ENCODE assay signal across 9 mouse cellular contexts in genomic region chr6:37473674-37474342, GRCm38 (mm10). TPM values are rescaled to one million over a fixed set of nuclear protein-coding genes. Genes with fewer than 3 reads are reported as not detected.
A peak's percentile ranks its signal among the peaks of the same experiment; 100 is the strongest.
DNase-seq lines count a peak whose midpoint lies in the region; ATAC-seq lines count a peak whose summit lies in the region.
"Had no signal": no experiment of that assay in that cellular context is flagged by ENCODE, and none has a peak within 500 bp of the region (broad histone marks: within the 10 kb centered on the region; RNA-seq: fewer than 3 reads in every experiment).

No protein-coding gene starts in this region.

- no peak for ATAC-seq in granulocyte monocyte progenitor cell, adult 5-6 weeks (replicated peaks; ENCODE audit: poor library complexity, severe bottlenecking)

- H3K36me3 ChIP-seq in splenic B cell, adult 2 months (ENCODE audit: control insufficient read depth, insufficient read depth, low read length, poor library complexity, severe bottlenecking): no peaks in the 10 kb centered on the region
- H3K36me3 ChIP-seq: limb, embryonic 12.5 days had no signal

- DNase-seq in gastrocnemius, postnatal 10 days: peak; percentile 16
- no peak for DNase-seq in gastrocnemius, adult 18-20 months (ENCODE audit: low spot score)
- peak; percentile 48 for DNase-seq in testis, postnatal 10 days (ENCODE audit: low spot score)
- no peak for DNase-seq in testis, postnatal 14 days (ENCODE audit: low spot score)
- DNase-seq in kidney, postnatal 10 days: peak; percentile 50
- peak; percentile 53 for DNase-seq in splenic B cell, adult 2 months (ENCODE audit: low read depth, low spot score)
- DNase-seq in cerebellum, adult 11 months: no peak

- no peaks in the 10 kb centered on the region for H3K27me3 ChIP-seq in splenic B cell, adult 2 months (ENCODE audit: control insufficient read depth, insufficient read depth, low read length, poor library complexity, severe bottlenecking)
- H3K27me3 ChIP-seq: limb, embryonic 12.5 days had no signal

RNA-seq across cellular contexts. Expression of gene Creb3l2, which starts 31.9 kb away (rescaled TPM):
- 10 to 100 TPM; 18.2 to 24.0 TPM for total RNA-seq in gastrocnemius, postnatal 10 days (2021)
- 10 to 100 TPM; 11.9 to 13.2 TPM for total RNA-seq in gastrocnemius, adult 18-20 months (2021)
- 12.1 and 12.4 TPM in 2 replicates for total RNA-seq in granulocyte monocyte progenitor cell, adult 5-6 weeks (2014; fragmentation: Nextera tagmentation)
- total RNA-seq in granulocyte monocyte progenitor cell, adult 5-6 weeks (2017): 3.9 and 4.2 TPM in 2 replicates

RNA-seq across cellular contexts. Expression of gene Akr1d1, which starts 56.2 kb away (rescaled TPM):
- under 1 TPM in 1 of 2 experiments, not detected in 1; 0.25 TPM for total RNA-seq in gastrocnemius, postnatal 10 days (2021)
- total RNA-seq in gastrocnemius, adult 18-20 months (2021): not detected
- total RNA-seq in granulocyte monocyte progenitor cell, adult 5-6 weeks (2014; fragmentation: Nextera tagmentation): not detected in 2 replicates
- total RNA-seq in granulocyte monocyte progenitor cell, adult 5-6 weeks (2017): not detected in 2 replicates

Comparison
In these comparisons a context has a peak if more than half of its experiments do, and no peak if none do; other contexts are left out.
1. DNase-seq: peak in gastrocnemius, postnatal 10 days (single experiment), testis, postnatal 10 days (single experiment), kidney, postnatal 10 days (single experiment) and splenic B cell, adult 2 months (single experiment); none in gastrocnemius, adult 18-20 months (single experiment), testis, postnatal 14 days (single experiment) and cerebellum, adult 11 months (single experiment).